Mouse (Mus musculus) CH12.LX (cell line): ENCODE measurements around the gene Lama1. TPM values are rescaled to one million over a fixed set of nuclear protein-coding genes. Genes with fewer than 3 reads are reported as not detected.

Experiments used
- DNase-seq: peaks from one replicate; pipeline ENCODE4 v3.0.0-alpha.2; 2013; ENCODE audit errors: extremely low read depth
- H3K27ac ChIP-seq: 2 replicates; pipeline ENCODE4 v1.5.1; 2012; ENCODE audit warnings: low read depth, mild to moderate bottlenecking, control low read depth, moderate library complexity; ENCODE audit not compliant: insufficient read depth
- H3K27me3 ChIP-seq: replicated peaks from 2 replicates; pipeline ENCODE3; 2012; ENCODE audit warnings: inconsistent platforms
- H3K36me3 ChIP-seq, 2 experiments: replicated peaks in 1 of 2; 2 replicates each; pipeline versions ENCODE3 to v1.6.1; 2012; ENCODE audit warnings: inconsistent platforms in 1 of 2, low read length in 1 of 2, mild to moderate bottlenecking in 1 of 2, mixed read lengths in 1 of 2, moderate library complexity in 1 of 2; ENCODE audit not compliant: control insufficient read depth in 1 of 2, insufficient read depth in 1 of 2
- H3K4me1 ChIP-seq, 2 experiments: 2 replicates each; pipeline ENCODE4 v1.6.1; 2012; ENCODE audit warnings: inconsistent platforms in 1 of 2, moderate library complexity in 1 of 2; ENCODE audit not compliant: insufficient read depth in 2 of 2, control insufficient read depth in 1 of 2
- H3K4me2 ChIP-seq: 2 replicates; pipeline ENCODE4 v1.6.1; 2012; ENCODE audit warnings: low read depth, mild to moderate bottlenecking, control low read depth; ENCODE audit not compliant: poor library complexity, insufficient read depth, severe bottlenecking
- H3K4me3 ChIP-seq, 3 experiments: fragments of 150-350 bp in 1 of 3; sonication (generic) in 1 of 3; replicated peaks in 1 of 3; 2 replicates each; pipeline versions ENCODE3 to v1.5.1; 2011 to 2012; ENCODE audit warnings: low read depth in 2 of 3, low read length in 2 of 3, mild to moderate bottlenecking in 2 of 3, moderate library complexity in 2 of 3, control low read depth in 1 of 3, improper control_type of control experiment in 1 of 3, inconsistent platforms in 1 of 3, mixed read lengths in 1 of 3; ENCODE audit not compliant: poor library complexity in 1 of 3
- H3K79me2 ChIP-seq: replicated peaks from 2 replicates; pipeline ENCODE4 v1.6.1; 2012; ENCODE audit warnings: mild to moderate bottlenecking, moderate library complexity; ENCODE audit not compliant: control insufficient read depth, poor library complexity, insufficient read depth, severe bottlenecking; ENCODE audit errors: extremely low read depth
- H3K9ac ChIP-seq: 2 replicates; pipeline ENCODE4 v1.6.1; 2012; ENCODE audit warnings: low read depth, mild to moderate bottlenecking, control low read depth, moderate library complexity; ENCODE audit not compliant: insufficient read depth
- H3K9me3 ChIP-seq: replicated peaks from 2 replicates; pipeline ENCODE3; 2012; ENCODE audit warnings: low read length, inconsistent platforms, mixed read lengths
- CHD1 ChIP-seq: IDR thresholded peaks from 2 replicates; pipeline ENCODE4 v1.6.1; 2012; ENCODE audit warnings: low read depth, low read length, improper control_type of control experiment, inconsistent platforms
- CTCF ChIP-seq, 2 experiments: IDR thresholded peaks in 1 of 2; conservative IDR thresholded peaks in 1 of 2; 2 replicates each; pipeline ENCODE4 v1.5.1; 2011 to 2012; ENCODE audit warnings: low read depth in 2 of 2, low read length in 2 of 2, improper control_type of control experiment in 1 of 2, inconsistent platforms in 1 of 2, mild to moderate bottlenecking in 1 of 2, moderate library complexity in 1 of 2
- E2F4 ChIP-seq: IDR thresholded peaks from 2 replicates; pipeline ENCODE4 v1.6.1; 2011; ENCODE audit warnings: low read depth, low read length, improper control_type of control experiment; ENCODE audit not compliant: insufficient replicate concordance
- ELF1 ChIP-seq: IDR thresholded peaks from 2 replicates; pipeline ENCODE4 v1.6.1; 2014; ENCODE audit warnings: low read depth, mild to moderate bottlenecking, inconsistent platforms, low read length, improper control_type of control experiment
- EP300 ChIP-seq: IDR thresholded peaks from 2 replicates; pipeline ENCODE4 v1.6.1; 2011; ENCODE audit warnings: low read length, improper control_type of control experiment
- HCFC1 ChIP-seq: IDR thresholded peaks from 2 replicates; pipeline ENCODE4 v1.6.1; 2012; ENCODE audit warnings: low read depth, mild to moderate bottlenecking, inconsistent platforms, low read length, improper control_type of control experiment
- JUN ChIP-seq: IDR thresholded peaks from 2 replicates; pipeline ENCODE4 v1.6.1; 2011; ENCODE audit warnings: low read depth, mild to moderate bottlenecking, low read length, improper control_type of control experiment, moderate library complexity; ENCODE audit not compliant: insufficient read depth
- JUND ChIP-seq: conservative IDR thresholded peaks from 2 replicates; pipeline ENCODE4 v1.6.1; 2011; ENCODE audit warnings: low read depth, low read length, improper control_type of control experiment
- MAFK ChIP-seq: IDR thresholded peaks from 2 replicates; pipeline ENCODE4 v1.6.1; 2011; ENCODE audit warnings: low read length, improper control_type of control experiment; ENCODE audit not compliant: insufficient replicate concordance
- MAX ChIP-seq: IDR thresholded peaks from 2 replicates; pipeline ENCODE4 v1.6.1; 2011; ENCODE audit warnings: low read length, improper control_type of control experiment
- MXI1 ChIP-seq: IDR thresholded peaks from 2 replicates; pipeline ENCODE4 v1.6.1; 2011; ENCODE audit warnings: mild to moderate bottlenecking, low read depth, low read length, improper control_type of control experiment
- MYC ChIP-seq: IDR thresholded peaks from 2 replicates; pipeline ENCODE4 v1.6.1; 2011; ENCODE audit warnings: low read depth, mild to moderate bottlenecking, improper control_type of control experiment, low read length
- PAX5 ChIP-seq: IDR thresholded peaks from 2 replicates; pipeline ENCODE4 v1.6.1; 2012; ENCODE audit warnings: low read length, inconsistent platforms, mixed read lengths
- POLR2A ChIP-seq: IDR thresholded peaks from 2 replicates; pipeline ENCODE4 v1.6.1; 2011; ENCODE audit warnings: low read depth, mild to moderate bottlenecking, improper control_type of control experiment, low read length
- RCOR1 ChIP-seq: conservative IDR thresholded peaks from 2 replicates; pipeline ENCODE4 v1.6.1; 2012; ENCODE audit warnings: low read depth, mild to moderate bottlenecking, inconsistent platforms, low read length, improper control_type of control experiment
- SMC3 ChIP-seq: IDR thresholded peaks from 2 replicates; pipeline ENCODE4 v1.6.1; 2011; ENCODE audit warnings: low read depth, low read length, improper control_type of control experiment
- USF1 ChIP-seq: IDR thresholded peaks from 2 replicates; pipeline ENCODE4 v1.6.1; 2014; ENCODE audit warnings: low read depth, mild to moderate bottlenecking, inconsistent platforms, low read length, improper control_type of control experiment
- USF2 ChIP-seq: conservative IDR thresholded peaks from 2 replicates; pipeline ENCODE4 v1.6.1; 2011; ENCODE audit warnings: low read depth, low read length, improper control_type of control experiment
- ZC3H11A ChIP-seq: IDR thresholded peaks from 2 replicates; pipeline ENCODE4 v1.6.1; 2012; ENCODE audit warnings: low read depth, mild to moderate bottlenecking, inconsistent platforms, low read length, improper control_type of control experiment
- ZNF384 ChIP-seq: IDR thresholded peaks from 2 replicates; pipeline ENCODE4 v1.6.1; 2012; ENCODE audit warnings: low read depth, low read length, improper control_type of control experiment, inconsistent platforms
- dilution Hi-C: fragments of 300-500 bp; cut with MboI; formaldehyde crosslinking; loops from 2 replicates; pipeline ENCODE4 v1.14.3; 2020; ENCODE audit warnings: low sequenced_read_pairs; ENCODE audit not compliant: extremely low pct_unique_long_range_greater_than_20kb, extremely low pct_ligation_motif_present
- in situ Hi-C: fragments of 300-500 bp; cut with MboI; formaldehyde crosslinking; loops from 3 replicates; pipeline ENCODE4 v1.14.3; 2019; ENCODE audit warnings: low sequenced_read_pairs, low pct_ligation_motif_present, low pct_unique_long_range_greater_than_20kb, mixed read lengths
- polyA plus RNA-seq: library from polyadenylated mRNA; unstranded; fragments of >175 nt; gene quantifications from 2 replicates; pipeline ENCODE4 v1.2.1, GENCODE M21; 2012; ENCODE audit warnings: low read depth; ENCODE audit not compliant: insufficient read length
- total RNA-seq, 2 experiments: library from RNA; depleted of rRNA; stranded (reverse); fragments of 300-350 nt in 1 of 2; fragments of >200 nt in 1 of 2; gene quantifications; 2 replicates each; pipeline ENCODE4 v1.2.3; 2012 to 2014

The Lama1 gene
- total and polyA plus RNA-seq, 3 experiments: not detected

DNA sequence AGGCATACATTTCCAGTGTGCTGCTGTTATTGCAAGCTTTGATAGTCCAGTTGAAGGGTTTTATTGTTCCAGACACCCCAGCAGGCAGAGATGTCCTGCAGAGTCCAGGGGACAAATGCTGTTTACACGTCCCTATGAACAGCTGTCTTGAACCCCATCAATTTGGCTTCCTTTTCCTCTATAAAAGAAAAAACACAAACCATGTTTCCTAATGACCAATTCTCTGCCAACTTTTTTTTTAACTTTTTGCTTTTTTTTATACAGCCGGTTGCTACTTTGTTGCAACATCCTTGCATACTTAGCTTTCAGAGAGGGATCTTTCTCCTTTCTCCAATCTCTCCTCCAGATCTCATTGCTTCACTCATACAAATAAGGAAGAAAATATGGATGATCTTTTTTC is 4.4 kb upstream of the Lama1 start:
- Histone ChIP-seq H3K4me2 (no peak overlapping the region), H3K27me3 (no peaks in the 10 kb centered on the region), H3K79me2 (no peaks in the 10 kb centered on the region), H3K4me1 (no peaks in the 10 kb centered on the region), H3K36me3 (no peaks in the 10 kb centered on the region), H3K27ac (no peak overlapping the region), H3K4me3 (no peak overlapping the region), H3K9me3 (peaks cover 81% of the 10 kb centered on the region), H3K9ac (no peak overlapping the region)
- in situ Hi-C loops: no loop called here
- dilution Hi-C loops: no loop called here
- no peak for DNase-seq
- TF ChIP-seq POLR2A (no peak), MYC (no peak), CHD1 (no peak), USF2 (no peak), CTCF (conservative IDR thresholded peaks at IDR 0.05 in 1 of 2, IDR thresholded peaks at IDR 0.05 in 1 of 2; ENCODE audit: low read depth in 2 of 2, low read length in 2 of 2) (no peak), HCFC1 (no peak), ZC3H11A (no peak), PAX5 (no peak), SMC3 (no peak), RCOR1 (no peak), USF1 (no peak), E2F4 (no peak), MXI1 (no peak), JUN (no peak), ELF1 (no peak), EP300 (no peak), MAX (no peak), JUND (no peak)

DNA sequence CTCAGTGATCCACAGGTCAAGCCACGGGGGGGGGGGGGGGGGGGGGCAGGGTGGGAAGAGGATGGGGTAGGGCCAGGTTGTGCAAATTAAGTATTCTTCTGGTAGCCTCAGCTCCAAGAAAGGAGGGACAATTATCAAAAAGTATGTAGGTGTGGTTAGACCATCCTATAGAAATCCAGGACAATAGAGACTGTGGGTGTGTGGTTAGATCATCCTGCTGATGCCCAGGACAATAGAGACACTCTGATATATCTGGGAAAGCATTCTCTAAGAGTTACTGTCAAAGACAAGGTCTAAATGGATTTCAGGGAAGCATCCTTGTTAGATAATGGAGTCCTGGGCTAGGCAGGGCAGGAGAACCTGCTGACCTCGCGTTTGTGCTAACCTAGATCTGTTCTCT is 3.2 kb upstream of the Lama1 start:
- Histone ChIP-seq H3K4me2 (no peak overlapping the region), H3K9me3 (peaks cover 81% of the 10 kb centered on the region), H3K4me3 (no peak overlapping the region), H3K79me2 (no peaks in the 10 kb centered on the region), H3K27ac (no peak overlapping the region)
- DNase-seq: no peak
- TF ChIP-seq EP300: no peak
- no peak for TF ChIP-seq MYC
- TF ChIP-seq ZNF384: no peak
- no peak for TF ChIP-seq MAFK
- TF ChIP-seq PAX5: no peak
- no peak for TF ChIP-seq ELF1
- TF ChIP-seq, all 38 proteins: peak for 0
- no peak overlapping the region for H3K9ac ChIP-seq
- no peaks in the 10 kb centered on the region for H3K27me3 ChIP-seq
- dilution Hi-C loops (no loop called here), in situ Hi-C loops (no loop called here)
- no peaks in the 10 kb centered on the region for H3K4me1 ChIP-seq
- H3K36me3 ChIP-seq: no peaks in the 10 kb centered on the region
